Mouse (Mus musculus) myocyte (in vitro differentiated cells): ENCODE data around the gene Slc2a13.

Experiments used
- CEBPB ChIP-seq: IDR thresholded peaks from 2 replicates; pipeline ENCODE4 v1.6.1; 2011; ENCODE audit warnings: mild to moderate bottlenecking, moderate library complexity; ENCODE audit not compliant: poor library complexity, insufficient read depth, severe bottlenecking
- E2F4 ChIP-seq: IDR thresholded peaks from one replicate; pipeline ENCODE4 v1.6.1; 2011; ENCODE audit warnings: mild to moderate bottlenecking, control low read depth, moderate library complexity; ENCODE audit not compliant: insufficient read depth
- MAX ChIP-seq: IDR thresholded peaks from one replicate; pipeline ENCODE4 v1.6.1; 2011; ENCODE audit warnings: low read depth, mild to moderate bottlenecking, control low read depth
- MYOD1 ChIP-seq, 3 experiments: IDR thresholded peaks; one replicate each; pipeline ENCODE4 v1.6.1; 2011; ENCODE audit warnings: control low read depth in 2 of 3, low read depth in 2 of 3, mild to moderate bottlenecking in 2 of 3, moderate library complexity in 1 of 3; ENCODE audit not compliant: insufficient read length in 2 of 3, control insufficient read depth in 1 of 3
- POLR2A ChIP-seq: IDR thresholded peaks from one replicate; pipeline ENCODE4 v1.6.1; 2011; ENCODE audit warnings: low read depth, mild to moderate bottlenecking, control low read depth, moderate library complexity; ENCODE audit not compliant: insufficient read length
- SRF ChIP-seq: IDR thresholded peaks from one replicate; pipeline ENCODE4 v1.6.1; 2011; ENCODE audit warnings: low read depth; ENCODE audit not compliant: control insufficient read depth, insufficient read length
- TCF12 ChIP-seq: IDR thresholded peaks from one replicate; pipeline ENCODE4 v1.6.1; 2011; ENCODE audit warnings: mild to moderate bottlenecking, control low read depth; ENCODE audit not compliant: poor library complexity, insufficient read depth, severe bottlenecking
- USF1 ChIP-seq: IDR thresholded peaks from one replicate; pipeline ENCODE4 v1.6.1; 2011; ENCODE audit warnings: low read depth, mild to moderate bottlenecking, control low read depth, moderate library complexity

DNA sequence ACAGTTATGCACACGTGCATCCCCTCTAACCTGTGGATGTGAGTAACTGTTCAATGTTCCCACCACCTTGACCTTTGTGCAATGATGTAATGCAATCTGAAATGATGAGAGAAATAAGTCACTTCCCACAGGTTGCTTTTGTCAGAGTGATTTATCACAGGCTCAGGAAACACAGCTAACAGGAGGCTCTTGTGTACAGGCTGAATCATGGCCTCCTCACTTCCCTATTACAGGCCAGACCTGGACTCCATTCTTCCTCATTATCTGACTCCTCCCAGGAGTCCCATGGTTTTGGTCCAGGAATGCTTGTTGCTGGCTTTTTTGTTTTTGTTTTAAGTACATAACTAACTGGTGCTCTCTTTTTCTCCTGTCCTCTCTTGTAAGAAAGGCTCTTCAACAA is 189.4 kb downstream of the Slc2a13 start:
- TF ChIP-seq POLR2A (no peak), E2F4 (no peak), CEBPB (no peak), TCF12 (no peak), USF1 (no peak), MAX (no peak), SRF (no peak), MYOD1 (IDR thresholded peaks at IDR 0.05; ENCODE audit: control insufficient read depth in 1 of 3, insufficient read length in 2 of 3, low read depth in 2 of 3) (no peak)
